Mouse (Mus musculus) ES-E14 (cell line): ENCODE results near the gene B4galt1. TPM values are rescaled to one million over a fixed set of nuclear protein-coding genes. Genes with fewer than 3 reads are reported as not detected.

ENCODE experiments used
- DNase-seq: peaks from one replicate; pipeline ENCODE4 v3.0.0-alpha.2; 2013; ENCODE audit warnings: low read depth, low spot score
- H3K27ac ChIP-seq: 2 replicates; pipeline ENCODE4 v1.5.1; 2012; ENCODE audit warnings: low read depth, mild to moderate bottlenecking, low read length, moderate library complexity, mixed read lengths; ENCODE audit not compliant: poor library complexity, insufficient read depth, severe bottlenecking
- H3K36me3 ChIP-seq: 2 replicates; pipeline ENCODE4 v1.6.1; 2012; ENCODE audit warnings: mild to moderate bottlenecking, low read length, moderate library complexity, mixed read lengths; ENCODE audit not compliant: control insufficient read depth, poor library complexity, insufficient read depth, severe bottlenecking
- H3K4me1 ChIP-seq, 2 experiments: fragments of 150-350 bp in 1 of 2; sonication (generic) in 1 of 2; 2 replicates each; pipeline ENCODE4 v1.6.1; 2012; ENCODE audit warnings: low read length in 2 of 2, mild to moderate bottlenecking in 1 of 2, mixed read lengths in 1 of 2; ENCODE audit not compliant: control insufficient read depth in 2 of 2, insufficient read depth in 2 of 2, poor library complexity in 1 of 2
- H3K4me3 ChIP-seq, 2 experiments: fragments of 150-350 bp in 1 of 2; sonication (generic) in 1 of 2; 2 replicates each; pipeline ENCODE4 v1.5.1; 2012; ENCODE audit warnings: low read length in 2 of 2, low read depth in 1 of 2, mild to moderate bottlenecking in 1 of 2, mixed read lengths in 1 of 2; ENCODE audit not compliant: insufficient read depth in 1 of 2, poor library complexity in 1 of 2, severe bottlenecking in 1 of 2
- H3K9ac ChIP-seq: 2 replicates; pipeline ENCODE4 v1.6.1; 2012; ENCODE audit warnings: low read depth, mild to moderate bottlenecking, low read length, mixed read lengths; ENCODE audit not compliant: poor library complexity, insufficient read depth, severe bottlenecking
- H3K9me3 ChIP-seq: fragments of 150-350 bp; sonication (generic); 2 replicates; pipeline ENCODE4 v1.6.1; 2012; ENCODE audit warnings: low read depth, mild to moderate bottlenecking, low read length; ENCODE audit not compliant: control insufficient read depth, insufficient read depth
- CHD2 ChIP-seq: IDR thresholded peaks from 2 replicates; pipeline ENCODE4 v1.6.1; 2014; ENCODE audit warnings: mild to moderate bottlenecking, low read depth, low read length, inconsistent platforms
- HCFC1 ChIP-seq: IDR thresholded peaks from 2 replicates; pipeline ENCODE4 v1.6.1; 2012; ENCODE audit warnings: low read length, inconsistent platforms, borderline replicate concordance; ENCODE audit not compliant: insufficient read depth
- MAFK ChIP-seq: IDR thresholded peaks from 2 replicates; pipeline ENCODE4 v1.6.1; 2014; ENCODE audit warnings: mild to moderate bottlenecking, low read depth, low read length, inconsistent platforms; ENCODE audit not compliant: insufficient read depth
- ZC3H11A ChIP-seq: IDR thresholded peaks from 2 replicates; pipeline ENCODE4 v1.6.1; 2012; ENCODE audit warnings: low read depth, mild to moderate bottlenecking, inconsistent platforms, low read length, borderline replicate concordance
- ZNF384 ChIP-seq: IDR thresholded peaks from 2 replicates; pipeline ENCODE4 v1.6.1; 2012; ENCODE audit warnings: low read depth, low read length, inconsistent platforms
- in situ Hi-C, 2 experiments: fragments of 600-800 bp; cut with MboI; formaldehyde crosslinking; loops; one replicate each; pipeline ENCODE4 v1.15.1; 2025; ENCODE audit warnings: low sequenced_read_pairs in 2 of 2, inconsistent platforms in 1 of 2; ENCODE audit not compliant: unreplicated experiment in 2 of 2
- total RNA-seq: library from RNA; depleted of rRNA; stranded (reverse); fragments of 300-350 nt; gene quantifications from 2 replicates; pipeline ENCODE4 v1.2.3, GENCODE M21; 2012; rRNA removed

Gene B4galt1
- total RNA-seq = 29.2 and 35.8 TPM in 2 replicates

- peak within 1 kb of the TSS; percentile 66 for H3K27ac ChIP-seq
- H3K4me1 ChIP-seq = peaks cover 4 to 9% of the 10 kb centered on the region in 2 experiments; a peak in 2 of 4 replicates
- no peaks in the 10 kb centered on the region for H3K9me3 ChIP-seq
- TF ChIP-seq CHD2 (peak; percentile 78), ZNF384 (no peak), ZC3H11A (no peak), HCFC1 (0 out of 2 replicates have a peak, but pooled peaks have one; percentile 53)
- peak; percentile 99 for DNase-seq
- H3K36me3 ChIP-seq = no peaks in the 10 kb centered on the region; the same call in 1 of the 2 replicates
- peak within 1 kb of the TSS; percentile 90 to 96 for H3K4me3 ChIP-seq
- in situ Hi-C loops = no loop called here
- H3K9ac ChIP-seq = peak within 1 kb of the TSS; percentile 90
Measured at GRCm38 (mm10) chr4:40853565-40854386, at the start of gene B4galt1. Gene B4galt1 (minus strand): TSS chr4:40854005.

GRCm38 (mm10) chr4:40900612-40901011, 46.8 kb upstream of the B4galt1 start:
- Histone ChIP-seq H3K4me3 (no peak overlapping the region), H3K4me1 (peaks cover 0 to 11% of the 10 kb centered on the region in 2 experiments; a peak in 1 of 4 replicates), H3K9ac (no peak overlapping the region), H3K36me3 (no peaks in the 10 kb centered on the region; the same call in 1 of the 2 replicates), H3K27ac (no peak overlapping the region), H3K9me3 (no peaks in the 10 kb centered on the region)
- in situ Hi-C loops = no loop called here
- DNase-seq = no peak
- no peak for TF ChIP-seq ZC3H11A
- TF ChIP-seq ZNF384 = no peak
- no peak for TF ChIP-seq CHD2
- no peak for TF ChIP-seq HCFC1
- TF ChIP-seq MAFK = no peak

GRCm38 (mm10) chr4:40900071-40900470, 46.3 kb upstream of the B4galt1 start:
- peaks cover 0 to 11% of the 10 kb centered on the region in 2 experiments; a peak in 1 of 4 replicates for H3K4me1 ChIP-seq
- H3K9ac ChIP-seq = no peak overlapping the region
- H3K9me3 ChIP-seq = no peaks in the 10 kb centered on the region
- H3K36me3 ChIP-seq = no peaks in the 10 kb centered on the region; the same call in 1 of the 2 replicates
- DNase-seq = no peak
- H3K27ac ChIP-seq = no peak overlapping the region
- no peak overlapping the region for H3K4me3 ChIP-seq
- no peak for TF ChIP-seq MAFK
- no peak for TF ChIP-seq ZC3H11A
- no peak for TF ChIP-seq HCFC1
- TF ChIP-seq ZNF384 = no peak
- no peak for TF ChIP-seq CHD2
- in situ Hi-C loops = no loop called here

GRCm38 (mm10) chr4:40899264-40899663, 45.5 kb upstream of the B4galt1 start:
- peaks cover 0 to 11% of the 10 kb centered on the region in 2 experiments; a peak in 1 of 4 replicates for H3K4me1 ChIP-seq
- in situ Hi-C loops = loop anchor here in 1 of 2 experiments (5.0 kb wide), 1 partner anchor 122 kb away; no protein-coding TSS in a partner anchor
- peak overlapping the region; percentile 53; the same call in 1 of the 2 replicates for H3K9ac ChIP-seq
- peak overlapping the region; percentile 94 for H3K27ac ChIP-seq
- no peaks in the 10 kb centered on the region for H3K9me3 ChIP-seq
- no peak for TF ChIP-seq MAFK
- TF ChIP-seq ZC3H11A = no peak
- no peak for TF ChIP-seq HCFC1
- TF ChIP-seq CHD2 = no peak
- TF ChIP-seq ZNF384 = no peak
- H3K4me3 ChIP-seq = no peak overlapping the region
- DNase-seq = no peak
- H3K36me3 ChIP-seq = no peaks in the 10 kb centered on the region; the same call in 1 of the 2 replicates
